Mouse (Mus musculus): ENCODE measurements at regions not wholly inside any gene's neighbourhood (a gene's known extent, or its start where the extent isn't known, plus 50 kb on each side); places are given as distances from the start of the nearest gene placed in this dataset.

DNA sequence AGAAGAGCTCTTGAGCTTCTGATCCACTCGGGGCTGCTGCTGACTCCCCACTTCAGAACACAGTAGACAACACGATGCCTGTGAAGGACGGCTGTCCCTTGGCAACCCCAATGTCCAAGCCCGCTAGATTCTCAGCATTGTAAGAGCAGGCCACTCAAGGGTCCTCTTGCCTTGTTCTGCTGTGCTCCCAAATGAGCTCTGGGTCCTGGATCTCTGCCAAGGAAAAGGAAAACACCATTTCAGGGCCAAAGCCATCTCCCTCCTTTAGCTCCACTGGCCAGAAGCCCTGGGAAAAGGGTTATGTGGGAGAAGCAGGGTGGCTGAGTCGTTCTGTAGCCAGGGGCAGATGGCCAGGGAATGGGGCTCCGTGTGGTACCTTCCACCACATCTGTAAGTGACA, 241.3 kb upstream of the Prok2 start:
- no peak for TF ChIP-seq EP300 (IDR thresholded peaks at IDR 0.05; ENCODE audit: insufficient read depth, low read depth, low read length)
- TF ChIP-seq CTCF (IDR thresholded peaks at IDR 0.05) = no peak
- no peak for TF ChIP-seq POLR2A (IDR thresholded peaks at IDR 0.05; ENCODE audit: insufficient read depth, low read depth, low read length)
- H3K27ac ChIP-seq = no peak overlapping the region
- no peak overlapping the region for H3K4me3 ChIP-seq
- 37% methylated on average over 6 of the region's 6 CpGs for WGBS
- no peak overlapping the region for H3K9ac ChIP-seq (ENCODE audit: low read depth, low read length)
- H3K79me2 ChIP-seq (replicated peaks; ENCODE audit: control insufficient read depth, insufficient read depth, low read length) = no peaks in the 10 kb centered on the region
- peaks cover 3% of the 10 kb centered on the region; the same call in 1 of the 2 replicates for H3K4me1 ChIP-seq (ENCODE audit: control insufficient read depth, insufficient read depth, low read length)
- DNase-seq = no peak
- H3K27me3 ChIP-seq (ENCODE audit: control insufficient read depth, insufficient read depth, low read length) = no peaks in the 10 kb centered on the region
- H3K36me3 ChIP-seq (ENCODE audit: control insufficient read depth, insufficient read depth, low read length) = no peaks in the 10 kb centered on the region
- intact Hi-C loops (cut with DNase I) = no loop called here

DNA sequence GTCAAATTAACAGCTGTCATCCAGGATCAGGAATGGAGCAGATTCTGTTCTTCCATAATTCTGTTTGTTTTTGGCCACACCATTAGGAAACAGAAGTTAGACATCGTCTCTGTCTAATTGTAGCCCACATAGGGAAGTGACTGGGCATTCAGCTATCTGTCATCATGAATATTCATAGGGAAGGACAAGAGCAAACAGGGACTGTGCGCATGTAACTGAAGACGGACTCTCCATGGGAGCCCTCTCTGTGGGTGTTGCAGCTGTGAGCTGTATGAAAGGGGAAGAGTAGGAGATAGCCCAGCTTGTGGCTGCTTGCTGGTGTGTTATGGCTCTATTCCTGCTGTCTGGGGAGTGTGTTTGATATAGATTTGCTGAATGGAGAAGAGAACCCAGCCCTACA, 238.3 kb upstream of the Prok2 start:
- Histone ChIP-seq H3K4me1 (ENCODE audit: control insufficient read depth, insufficient read depth, low read length) (peaks cover 3% of the 10 kb centered on the region; the same call in 1 of the 2 replicates), H3K79me2 (replicated peaks; ENCODE audit: control insufficient read depth, insufficient read depth, low read length) (no peaks in the 10 kb centered on the region), H3K4me3 (no peak overlapping the region), H3K36me3 (ENCODE audit: control insufficient read depth, insufficient read depth, low read length) (no peaks in the 10 kb centered on the region), H3K27ac (no peak overlapping the region), H3K9ac (ENCODE audit: low read depth, low read length) (no peak overlapping the region), H3K27me3 (ENCODE audit: control insufficient read depth, insufficient read depth, low read length) (no peaks in the 10 kb centered on the region)
- TF ChIP-seq EP300 (IDR thresholded peaks at IDR 0.05; ENCODE audit: insufficient read depth, low read depth, low read length) (no peak), CTCF (IDR thresholded peaks at IDR 0.05) (no peak), POLR2A (IDR thresholded peaks at IDR 0.05; ENCODE audit: insufficient read depth, low read depth, low read length) (no peak)
- 89% methylated on average over 3 of the region's 3 CpGs for WGBS
- no peak for DNase-seq
- intact Hi-C loops (cut with DNase I) = no loop called here

DNA sequence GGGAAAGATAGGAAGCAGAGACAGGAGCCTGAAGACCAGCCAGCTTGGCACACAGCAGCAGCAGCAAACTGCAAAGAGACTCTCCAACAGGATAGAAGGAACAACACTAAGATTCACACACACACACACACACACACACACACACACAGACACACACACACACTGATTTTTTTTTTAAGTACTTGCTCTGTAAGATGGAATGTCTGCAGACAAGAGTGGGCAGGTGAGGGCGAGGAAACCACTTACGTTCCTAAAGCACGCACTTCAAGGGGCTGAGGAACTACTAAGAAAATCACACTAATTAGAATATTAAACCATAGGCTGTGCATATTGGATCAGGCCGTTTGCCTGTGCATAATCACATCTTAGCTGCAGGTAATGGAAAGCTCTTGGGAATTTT, 237.8 kb upstream of the Prok2 start:
- Histone ChIP-seq H3K4me3 (no peak overlapping the region), H3K79me2 (replicated peaks; ENCODE audit: control insufficient read depth, insufficient read depth, low read length) (no peaks in the 10 kb centered on the region), H3K27me3 (ENCODE audit: control insufficient read depth, insufficient read depth, low read length) (no peaks in the 10 kb centered on the region), H3K36me3 (ENCODE audit: control insufficient read depth, insufficient read depth, low read length) (no peaks in the 10 kb centered on the region), H3K27ac (no peak overlapping the region), H3K9ac (ENCODE audit: low read depth, low read length) (no peak overlapping the region), H3K4me1 (ENCODE audit: control insufficient read depth, insufficient read depth, low read length) (peaks cover 3% of the 10 kb centered on the region; the same call in 1 of the 2 replicates)
- WGBS = 92% methylated on average over 4 of the region's 4 CpGs
- no peak for DNase-seq
- TF ChIP-seq CTCF (IDR thresholded peaks at IDR 0.05) (no peak), POLR2A (IDR thresholded peaks at IDR 0.05; ENCODE audit: insufficient read depth, low read depth, low read length) (no peak), EP300 (IDR thresholded peaks at IDR 0.05; ENCODE audit: insufficient read depth, low read depth, low read length) (no peak)
- intact Hi-C loops (cut with DNase I) = no loop called here

DNA sequence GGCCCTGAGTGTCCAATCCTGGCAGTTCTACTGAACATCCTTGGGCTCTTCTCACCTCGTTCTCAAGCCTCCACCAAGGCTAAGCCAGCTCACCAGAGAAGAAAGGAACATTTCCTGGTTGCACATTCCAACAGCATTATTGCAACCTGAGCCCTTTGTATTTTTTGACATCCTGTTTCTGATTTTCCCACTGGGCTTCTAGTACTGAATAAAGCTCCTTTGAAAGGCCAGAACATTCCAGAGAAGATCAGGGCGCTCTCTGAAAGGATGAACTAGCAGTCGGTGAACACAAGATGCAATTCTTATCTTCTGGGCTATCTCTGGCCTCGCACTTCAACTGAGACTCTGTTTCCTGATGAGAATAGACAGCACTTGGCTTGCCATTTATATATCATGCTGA, 233.2 kb upstream of the Prok2 start:
- DNase-seq = no peak
- intact Hi-C loops (cut with DNase I) = no loop called here
- H3K4me3 ChIP-seq = no peak overlapping the region
- no peak overlapping the region for H3K27ac ChIP-seq
- TF ChIP-seq EP300 (IDR thresholded peaks at IDR 0.05; ENCODE audit: insufficient read depth, low read depth, low read length) (no peak), POLR2A (IDR thresholded peaks at IDR 0.05; ENCODE audit: insufficient read depth, low read depth, low read length) (no peak), CTCF (IDR thresholded peaks at IDR 0.05) (no peak)
- H3K36me3 ChIP-seq (ENCODE audit: control insufficient read depth, insufficient read depth, low read length) = no peaks in the 10 kb centered on the region
- no peaks in the 10 kb centered on the region for H3K79me2 ChIP-seq (replicated peaks; ENCODE audit: control insufficient read depth, insufficient read depth, low read length)
- WGBS = 56% methylated on average over 4 of the region's 4 CpGs
- H3K4me1 ChIP-seq (ENCODE audit: control insufficient read depth, insufficient read depth, low read length) = no peaks in the 10 kb centered on the region
- no peaks in the 10 kb centered on the region for H3K27me3 ChIP-seq (ENCODE audit: control insufficient read depth, insufficient read depth, low read length)
- H3K9ac ChIP-seq (ENCODE audit: low read depth, low read length) = no peak overlapping the region

DNA sequence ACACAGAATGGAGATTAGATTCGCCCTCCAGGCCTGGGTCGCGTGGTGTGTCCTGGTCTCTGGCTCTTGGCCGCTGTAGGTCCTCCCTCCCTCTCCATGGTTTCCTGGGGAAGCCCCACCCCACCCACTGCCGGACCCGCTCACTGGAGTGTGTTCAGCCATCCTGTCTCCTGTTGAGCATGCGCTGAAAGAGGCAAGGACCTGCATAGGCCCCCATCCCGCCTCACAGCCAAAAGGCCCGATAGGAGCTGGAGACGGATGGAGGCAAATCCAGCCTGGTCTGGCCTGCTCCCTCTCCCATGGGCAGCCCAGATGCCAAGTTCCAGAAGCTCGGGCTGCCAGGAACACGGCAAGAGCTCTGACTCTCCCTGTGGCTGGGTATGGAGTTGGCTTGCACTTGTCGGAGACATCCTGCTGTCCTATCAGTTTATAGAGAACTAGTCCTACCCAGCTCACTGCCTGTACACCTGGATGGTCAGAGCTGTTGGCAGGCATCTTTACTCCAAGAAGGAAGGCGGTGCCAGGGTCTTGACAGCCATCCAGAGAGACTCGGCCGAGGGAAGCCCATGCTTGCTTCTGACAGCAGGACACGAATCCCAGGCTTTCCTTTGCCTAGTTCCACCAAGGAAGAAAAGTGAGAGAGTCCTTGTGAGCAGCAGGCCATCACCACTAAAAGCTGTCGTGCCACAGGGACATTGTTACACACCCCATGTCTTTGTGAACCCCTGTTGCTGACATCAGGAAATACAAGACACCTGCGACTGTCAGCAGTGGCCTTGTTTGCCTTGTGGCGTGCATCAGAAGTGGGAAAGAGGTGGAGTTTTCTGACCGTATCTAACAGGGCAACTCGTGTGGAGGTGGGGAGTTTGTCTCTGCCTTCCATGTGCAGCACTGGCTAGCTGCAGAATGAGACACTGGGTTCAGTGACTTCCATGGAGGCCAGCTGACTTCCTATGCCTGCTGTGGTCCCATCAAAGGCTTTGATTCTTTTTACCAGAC, 228.9 kb upstream of the Prok2 start:
- no peaks in the 10 kb centered on the region for H3K4me1 ChIP-seq (ENCODE audit: control insufficient read depth, insufficient read depth, low read length)
- intact Hi-C loops (cut with DNase I) = no loop called here
- no peaks in the 10 kb centered on the region for H3K36me3 ChIP-seq (ENCODE audit: control insufficient read depth, insufficient read depth, low read length)
- DNase-seq = peak; percentile 19 to 27
- no peak overlapping the region for H3K9ac ChIP-seq (ENCODE audit: low read depth, low read length)
- no peak overlapping the region for H3K27ac ChIP-seq
- no peaks in the 10 kb centered on the region for H3K79me2 ChIP-seq (replicated peaks; ENCODE audit: control insufficient read depth, insufficient read depth, low read length)
- no peak for TF ChIP-seq CTCF (IDR thresholded peaks at IDR 0.05)
- TF ChIP-seq POLR2A (IDR thresholded peaks at IDR 0.05; ENCODE audit: insufficient read depth, low read depth, low read length) = no peak
- no peak for TF ChIP-seq EP300 (IDR thresholded peaks at IDR 0.05; ENCODE audit: insufficient read depth, low read depth, low read length)
- H3K4me3 ChIP-seq = no peak overlapping the region
- WGBS = 63% methylated on average over 22 of the region's 22 CpGs
- no peaks in the 10 kb centered on the region for H3K27me3 ChIP-seq (ENCODE audit: control insufficient read depth, insufficient read depth, low read length)
